Mouse (Mus musculus) midbrain, embryonic 14.5 days (tissue): Measurements from ENCODE around the gene Asic1. TPM values are rescaled to one million over a fixed set of nuclear protein-coding genes. Genes with fewer than 3 reads are reported as not detected.
A peak's percentile ranks its signal among the peaks of the same experiment; 100 is the strongest.

ENCODE experiments used
- ATAC-seq: fragments of 200-750 bp; cut with Nextera tagmentation; 2 replicates; pipeline ENCODE4 v1.8.0; 2017; ENCODE audit warnings: moderate number of reproducible peaks, moderate library complexity; ENCODE audit not compliant: low FRiP score, low TSS enrichment
- DNase-seq: peaks from one replicate; pipeline ENCODE4 v3.0.0-alpha.2; 2015
- H3K27ac ChIP-seq: fragments of 300-500 bp; sonication (generic); replicated peaks from 2 replicates; pipeline ENCODE4 v1.5.1; 2014; ENCODE audit warnings: mild to moderate bottlenecking, low read depth, low read length, moderate library complexity
- H3K27me3 ChIP-seq: fragments of 300-500 bp; sonication (generic); 2 replicates; pipeline ENCODE4 v1.6.1; 2014; ENCODE audit warnings: low read length, control low read depth, mixed read lengths; ENCODE audit not compliant: control insufficient read depth, insufficient read depth
- H3K36me3 ChIP-seq: fragments of 300-500 bp; sonication (generic); 2 replicates; pipeline ENCODE4 v1.6.1; 2014; ENCODE audit warnings: low read length, control low read depth; ENCODE audit not compliant: control insufficient read depth, insufficient read depth
- H3K4me1 ChIP-seq: fragments of 300-500 bp; sonication (generic); 2 replicates; pipeline ENCODE4 v1.6.1; 2014; ENCODE audit warnings: mild to moderate bottlenecking, antibody characterized with exemption, low read length, control low read depth; ENCODE audit not compliant: control insufficient read depth, insufficient read depth
- H3K4me2 ChIP-seq: fragments of 300-500 bp; sonication (generic); 2 replicates; pipeline ENCODE4 v1.6.1; 2014; ENCODE audit warnings: mild to moderate bottlenecking, low read length, moderate library complexity
- H3K4me3 ChIP-seq: fragments of 300-500 bp; sonication (generic); replicated peaks from 2 replicates; pipeline ENCODE4 v1.5.1; 2014; ENCODE audit warnings: low read depth, low read length
- H3K9ac ChIP-seq: fragments of 300-500 bp; sonication (generic); replicated peaks from 2 replicates; pipeline ENCODE4 v1.6.1; 2014; ENCODE audit warnings: mild to moderate bottlenecking, low read length, moderate library complexity
- H3K9me3 ChIP-seq: fragments of 300-500 bp; sonication (generic); 2 replicates; pipeline ENCODE4 v1.6.1; 2016; ENCODE audit warnings: low read length, control low read depth, mixed read lengths; ENCODE audit not compliant: control insufficient read depth
- WGBS: fragments of 180-500 bp; shearing (Covaris S2); extraction: QIAGEN DNeasy Blood & Tissue Kit; methylation state at CpG from one replicate; pipeline ENCODE4 v1.1.7; 2014; 5-methylcytosine and 5-hydroxymethylcytosine counted together
- polyA plus RNA-seq: library from polyadenylated mRNA; unstranded; fragments of >200 nt; fragmentation: Nextera tagmentation; extraction: Ambion mirVana; gene quantifications from 2 replicates; pipeline ENCODE4 v1.2.1, GENCODE M21; 2014

Gene Asic1
- polyA plus RNA-seq, 1 experiment from 2014 or later, result 53.5 TPM

DNA sequence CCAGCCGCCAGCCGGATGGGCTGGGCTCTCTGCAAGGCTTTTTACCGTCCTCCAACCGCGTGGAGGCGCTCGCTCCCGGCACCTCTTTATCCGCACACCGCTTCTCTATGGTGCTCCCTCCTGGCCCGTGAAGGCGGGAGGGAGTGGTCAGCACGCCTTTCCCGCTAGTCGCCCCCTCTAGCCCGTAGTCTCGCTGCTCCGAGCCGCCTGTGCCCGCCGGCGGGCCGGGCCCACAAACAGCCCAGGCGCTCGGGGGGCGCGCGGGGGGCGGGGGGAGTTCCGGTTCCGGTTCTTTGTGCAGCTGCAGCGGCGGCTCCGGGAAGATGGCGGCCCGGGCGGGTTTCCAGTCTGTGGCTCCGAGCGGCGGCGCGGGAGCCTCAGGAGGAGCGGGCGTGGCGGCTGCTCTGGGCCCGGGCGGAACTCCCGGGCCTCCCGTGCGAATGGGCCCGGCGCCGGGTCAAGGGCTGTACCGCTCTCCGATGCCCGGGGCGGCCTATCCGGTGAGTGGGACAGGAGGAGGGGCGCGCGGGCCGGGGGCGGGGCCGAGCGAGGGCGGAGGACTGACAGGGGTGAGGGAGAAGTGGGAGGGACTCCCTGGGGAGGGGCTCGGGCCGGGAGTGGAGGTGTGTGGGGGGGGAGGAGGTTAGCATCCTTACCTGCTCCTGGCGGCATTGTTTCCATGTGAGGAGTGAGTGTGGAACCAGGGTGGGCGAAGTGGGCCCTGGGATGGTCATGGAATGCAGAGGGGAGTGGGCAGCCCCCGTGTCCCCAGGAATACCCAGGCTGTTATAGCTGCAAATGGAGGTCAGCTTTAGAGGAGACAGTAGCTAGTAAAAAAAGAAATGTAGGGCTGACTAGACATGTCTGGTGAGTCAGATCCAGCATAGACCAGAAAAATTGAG lies 32.1 kb downstream of the Asic1 start, which contains the start of gene Smarcd1:
Smarcd1 (plus strand) TSS at position 131 of the 902 bp plus-strand sequence.
- DNase-seq (peak; percentile 98), ATAC-seq (peak; percentile 96)
- peak within 1 kb of the TSS; percentile 99 for H3K27ac ChIP-seq
- H3K9ac ChIP-seq, result peak within 1 kb of the TSS; percentile 99
- peak within 1 kb of the TSS; percentile 85 for H3K4me3 ChIP-seq
- peak within 1 kb of the TSS; percentile 98 for H3K4me2 ChIP-seq
- no peaks in the 10 kb centered on the region for H3K9me3 ChIP-seq
- no peaks in the 10 kb centered on the region for H3K27me3 ChIP-seq
- under 1% methylated on average over 71 of the region's 71 CpGs for WGBS
- peaks cover 22% of the 10 kb centered on the region for H3K4me1 ChIP-seq
- H3K36me3 ChIP-seq, result peaks cover 63% of the 10 kb centered on the region

DNA sequence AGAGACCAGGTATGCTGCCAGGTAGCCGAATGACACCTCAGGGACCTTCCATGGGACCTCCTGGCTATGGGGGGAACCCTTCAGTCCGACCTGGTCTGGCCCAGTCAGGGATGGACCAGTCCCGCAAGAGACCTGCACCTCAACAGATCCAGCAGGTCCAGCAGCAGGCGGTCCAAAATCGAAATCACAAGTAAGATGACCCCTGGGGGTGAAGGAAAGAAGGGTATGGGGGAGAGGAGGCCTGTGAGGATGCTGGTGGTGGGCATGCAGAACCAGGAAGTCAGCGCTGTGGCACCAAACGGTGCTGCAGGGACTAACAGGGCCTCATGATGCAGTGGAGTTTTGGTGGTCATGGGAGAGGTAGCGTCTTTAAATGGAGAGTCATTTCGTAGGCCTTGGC lies 32.9 kb downstream of the Asic1 start:
- Histone ChIP-seq H3K4me1 (peaks cover 22% of the 10 kb centered on the region), H3K4me2 (peak overlapping the region; percentile 98), H3K36me3 (peaks cover 63% of the 10 kb centered on the region), H3K4me3 (peak overlapping the region; percentile 85), H3K27ac (peak overlapping the region; percentile 99), H3K27me3 (no peaks in the 10 kb centered on the region), H3K9ac (peak overlapping the region; percentile 99), H3K9me3 (no peaks in the 10 kb centered on the region)
- ATAC-seq (no peak), DNase-seq (no peak)
- 54% methylated on average over 9 of the region's 9 CpGs for WGBS

DNA sequence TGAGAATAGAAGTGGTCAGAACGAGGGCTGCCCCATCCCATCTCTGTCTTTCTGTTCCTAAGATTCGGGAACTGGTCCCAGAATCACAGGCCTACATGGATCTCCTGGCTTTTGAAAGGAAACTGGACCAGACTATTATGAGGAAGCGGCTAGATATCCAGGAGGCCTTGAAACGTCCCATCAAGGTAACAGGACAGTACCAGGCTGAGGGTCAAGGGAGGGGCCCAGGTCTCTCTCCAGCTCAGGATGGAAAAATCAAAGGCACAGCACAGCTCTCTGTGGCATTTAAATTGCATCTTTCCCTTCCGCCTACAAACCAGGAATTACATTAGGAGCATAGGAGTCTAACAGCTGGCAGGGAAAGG lies 33.5 kb downstream of the Asic1 start:
- peaks cover 64% of the 10 kb centered on the region for H3K36me3 ChIP-seq
- WGBS, result 55% methylated on average over 5 of the region's 5 CpGs
- no peak for ATAC-seq

GRCm38 (mm10) chr15:99704041-99704681 lies 34.0 kb downstream of the Asic1 start:
- H3K36me3 ChIP-seq, result peaks cover 64% of the 10 kb centered on the region
- peak overlapping the region; percentile 99 for H3K27ac ChIP-seq
- no peak for DNase-seq
- peak overlapping the region; percentile 99 for H3K9ac ChIP-seq
- H3K4me3 ChIP-seq, result peak overlapping the region; percentile 85
- WGBS, result 16% methylated on average over 23 of the region's 23 CpGs
- peak overlapping the region; percentile 98 for H3K4me2 ChIP-seq
- no peak for ATAC-seq
- H3K4me1 ChIP-seq, result peaks cover 22% of the 10 kb centered on the region
- no peaks in the 10 kb centered on the region for H3K27me3 ChIP-seq
- H3K9me3 ChIP-seq, result no peaks in the 10 kb centered on the region

More for the DNA sequence above, 33.5 kb downstream of the Asic1 start:
- Histone ChIP-seq H3K4me1 (peaks cover 22% of the 10 kb centered on the region), H3K9me3 (no peaks in the 10 kb centered on the region), H3K27me3 (no peaks in the 10 kb centered on the region), H3K27ac (peak overlapping the region; percentile 99), H3K9ac (peak overlapping the region; percentile 99), H3K4me2 (peak overlapping the region; percentile 98), H3K4me3 (peak overlapping the region; percentile 85)
- no peak for DNase-seq

- Histone ChIP-seq H3K27ac (peak overlapping the region; percentile 99), H3K36me3 (peaks cover 64% of the 10 kb centered on the region), H3K9ac (peak overlapping the region; percentile 99; the same call in 1 of the 2 replicates), H3K4me1 (peaks cover 22% of the 10 kb centered on the region), H3K27me3 (no peaks in the 10 kb centered on the region), H3K4me2 (peak overlapping the region; percentile 98), H3K4me3 (peak overlapping the region; percentile 85), H3K9me3 (no peaks in the 10 kb centered on the region)
- ATAC-seq (no peak), DNase-seq (peak; percentile 52)
- 14% methylated on average over 7 of the region's 7 CpGs for WGBS
Observed at GRCm38 (mm10) chr15:99704881-99705280, 34.7 kb downstream of the Asic1 start.

GRCm38 (mm10) chr15:99705440-99706048 lies 35.4 kb downstream of the Asic1 start, which contains the start of gene Gm17349:
Gene Gm17349, minus strand, starts transcription at chr15:99705490.
- WGBS, result 59% methylated on average over 11 of the region's 11 CpGs
- peak within 1 kb of the TSS; percentile 85 for H3K4me3 ChIP-seq
- ATAC-seq (no peak), DNase-seq (peak; percentile 77)
- no peaks in the 10 kb centered on the region for H3K9me3 ChIP-seq
- H3K9ac ChIP-seq, result peak within 1 kb of the TSS; percentile 99
- H3K4me2 ChIP-seq, result peak within 1 kb of the TSS; percentile 98
- no peaks in the 10 kb centered on the region for H3K27me3 ChIP-seq
- peaks cover 66% of the 10 kb centered on the region for H3K36me3 ChIP-seq
- H3K27ac ChIP-seq, result peak within 1 kb of the TSS; percentile 99
- H3K4me1 ChIP-seq, result peaks cover 22% of the 10 kb centered on the region

GRCm38 (mm10) chr15:99708176-99708575 lies 38.0 kb downstream of the Asic1 start:
- Histone ChIP-seq H3K4me2 (no peak overlapping the region), H3K4me3 (no peak overlapping the region), H3K9me3 (no peaks in the 10 kb centered on the region), H3K36me3 (peaks cover 91% of the 10 kb centered on the region), H3K27me3 (no peaks in the 10 kb centered on the region), H3K4me1 (peaks cover 18% of the 10 kb centered on the region), H3K27ac (no peak overlapping the region), H3K9ac (no peak overlapping the region)
- ATAC-seq, result no peak
- no peak for DNase-seq
- WGBS, result 97% methylated on average over 13 of the region's 13 CpGs
